ENCODE assay signal across 8 mouse cellular contexts in the genomic region with DNA sequence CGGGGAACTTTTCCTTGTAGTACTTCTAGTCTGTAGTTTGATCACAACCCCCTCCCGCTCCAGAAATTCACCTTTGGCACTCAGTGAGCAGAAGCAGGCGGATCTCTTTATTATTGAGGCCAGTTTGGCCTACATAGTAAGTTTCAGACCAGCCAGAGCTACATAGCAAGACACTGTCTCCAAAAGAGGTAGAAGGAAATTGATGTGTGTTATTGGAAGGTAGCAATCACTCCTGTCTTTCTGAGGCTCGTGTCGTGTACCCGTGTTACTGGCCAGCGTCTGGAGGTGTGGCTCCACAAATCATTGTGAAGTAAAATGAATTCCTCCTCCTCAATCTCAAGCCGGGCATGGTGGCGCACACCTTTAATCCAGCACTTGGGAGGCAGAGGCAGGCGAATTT. TPM values are rescaled to one million over a fixed set of nuclear protein-coding genes. Genes with fewer than 3 reads are reported as not detected.
DNase-seq lines count a peak whose midpoint lies in the region; ATAC-seq and TF ChIP-seq lines count a peak whose summit lies in the region.

No protein-coding gene starts in this region.

- WGBS in heart, embryonic 13.5 days = 89% methylated on average over 10 of the region's 10 CpGs
- 90% methylated on average over 10 of the region's 10 CpGs for WGBS in forebrain, embryonic 16.5 days
- 69% methylated on average over 10 of the region's 10 CpGs for WGBS in liver, embryonic 16.5 days (ENCODE audit: insufficient replicate concordance)

- H3K4me1 ChIP-seq in heart, embryonic 13.5 days = peaks cover 49% of the 10 kb centered on the region
- H3K4me1 ChIP-seq in E14TG2a.4 (replicated peaks; ENCODE audit: low read depth, low read length) = peaks cover 80% of the 10 kb centered on the region
- H3K4me1 ChIP-seq in forebrain, embryonic 16.5 days (replicated peaks; ENCODE audit: control insufficient read depth, insufficient read depth, low read length) = peaks cover 32% of the 10 kb centered on the region
- H3K4me1 ChIP-seq in liver, embryonic 16.5 days (ENCODE audit: control insufficient read depth, low read depth, low read length) = peaks cover 16% of the 10 kb centered on the region

- no peak for DNase-seq in heart, postnatal 25 days (ENCODE audit: low spot score)
- no peak for DNase-seq in right cerebral cortex, adult 2 months (ENCODE audit: low spot score in 2 of 2)
- DNase-seq in layer of hippocampus, adult 8-10 months (ENCODE audit: low spot score in 2 of 2) = no peak
- no peak for DNase-seq in layer of hippocampus, postnatal 36 days

- no peak for TF ChIP-seq CTCF in E14TG2a.4 (conservative IDR thresholded peaks at IDR 0.05; ENCODE audit: low read length)

- H3K4me2 ChIP-seq in heart, embryonic 13.5 days = peak overlapping the region; percentile 85
- peak overlapping the region; percentile 55 for H3K4me2 ChIP-seq in forebrain, embryonic 16.5 days (ENCODE audit: low read length)
- peak overlapping the region; percentile 100 for H3K4me2 ChIP-seq in liver, embryonic 16.5 days (ENCODE audit: low read depth, low read length)

- H3K9me3 ChIP-seq in heart, embryonic 13.5 days = no peaks in the 10 kb centered on the region
- no peaks in the 10 kb centered on the region for H3K9me3 ChIP-seq in E14TG2a.4 (ENCODE audit: low read length)
- H3K9me3 ChIP-seq in forebrain, embryonic 16.5 days (ENCODE audit: control insufficient read depth, low read length) = no peaks in the 10 kb centered on the region
- H3K9me3 ChIP-seq in liver, embryonic 16.5 days (replicated peaks; ENCODE audit: control insufficient read depth, low read length) = no peaks in the 10 kb centered on the region

- peak overlapping the region; percentile 89 for H3K4me3 ChIP-seq in heart, embryonic 13.5 days
- peak overlapping the region; percentile 98 for H3K4me3 ChIP-seq in E14TG2a.4 (replicated peaks; ENCODE audit: low read length)
- H3K4me3 ChIP-seq in forebrain, embryonic 16.5 days (replicated peaks; ENCODE audit: low read length) = peak overlapping the region; percentile 89
- H3K4me3 ChIP-seq in liver, embryonic 16.5 days (ENCODE audit: low read depth, low read length) = peak overlapping the region; percentile 85

- no peak overlapping the region for H3K27ac ChIP-seq in heart, embryonic 13.5 days (replicated peaks)
- H3K27ac ChIP-seq in forebrain, embryonic 16.5 days (ENCODE audit: low read length) = no peak overlapping the region
- no peak overlapping the region for H3K27ac ChIP-seq in liver, embryonic 16.5 days (ENCODE audit: low read length)

- no peak overlapping the region for H3K9ac ChIP-seq in heart, embryonic 13.5 days
- H3K9ac ChIP-seq in forebrain, embryonic 16.5 days (replicated peaks; ENCODE audit: low read depth, low read length) = no peak overlapping the region
- H3K9ac ChIP-seq in liver, embryonic 16.5 days (ENCODE audit: low read depth, low read length) = no peak overlapping the region

- intact Hi-C loops in heart, postnatal 25 days (cut with DNase I) = loop anchor here (5.0 kb wide), 3 partner anchors 49 to 129 kb away; a partner anchor contains a TSS

- no peaks in the 10 kb centered on the region for H3K36me3 ChIP-seq in heart, embryonic 13.5 days
- H3K36me3 ChIP-seq in E14TG2a.4 (ENCODE audit: insufficient read depth, low read length) = peaks cover 23% of the 10 kb centered on the region
- H3K36me3 ChIP-seq in forebrain, embryonic 16.5 days (ENCODE audit: control insufficient read depth, insufficient read depth) = no peaks in the 10 kb centered on the region
- H3K36me3 ChIP-seq in liver, embryonic 16.5 days (ENCODE audit: control insufficient read depth, insufficient read depth) = no peaks in the 10 kb centered on the region

- ATAC-seq in heart, embryonic 13.5 days (ENCODE audit: extremely low read depth, insufficient number of reproducible peaks, low FRiP score, low TSS enrichment) = no peak
- ATAC-seq in forebrain, embryonic 16.5 days = no peak
- ATAC-seq in liver, embryonic 16.5 days (ENCODE audit: low read depth) = no peak

- no peaks in the 10 kb centered on the region for H3K27me3 ChIP-seq in heart, embryonic 13.5 days (replicated peaks)
- H3K27me3 ChIP-seq in E14TG2a.4 (ENCODE audit: insufficient read depth, low read length) = no peaks in the 10 kb centered on the region
- no peaks in the 10 kb centered on the region for H3K27me3 ChIP-seq in forebrain, embryonic 16.5 days (replicated peaks; ENCODE audit: control insufficient read depth, insufficient read depth, low read length)
- H3K27me3 ChIP-seq in liver, embryonic 16.5 days (ENCODE audit: control insufficient read depth, insufficient read depth, low read depth, low read length) = no peaks in the 10 kb centered on the region

RNA-seq across cellular contexts. Expression of a gene that starts 1.5 kb away (rescaled TPM):
- 22.6 and 23.5 TPM in 2 replicates for polyA plus RNA-seq in heart, embryonic 13.5 days (2015; fragmentation: Nextera tagmentation; extraction: Ambion mirVana)
- total RNA-seq in heart, postnatal 25 days (2021) = 10 to 100 TPM in 1 of 2 experiments, 1 to 10 TPM in 1; 9.5 to 13.0 TPM
- polyA plus RNA-seq in forebrain, embryonic 16.5 days (2015; fragmentation: Nextera tagmentation; extraction: Ambion mirVana) = 57.5 and 66.7 TPM in 2 replicates
- polyA plus RNA-seq in liver, embryonic 16.5 days (2015; fragmentation: Nextera tagmentation; extraction: Ambion mirVana) = 18.4 and 19.3 TPM in 2 replicates
- total RNA-seq in layer of hippocampus, adult 8-10 months (2022) = 100 to 1,000 TPM in 2 of 4 experiments, 10 to 100 TPM in 2; 77.7 to 128 (median 104) TPM
- total RNA-seq in layer of hippocampus, postnatal 36 days (2021) = 100 to 1,000 TPM; 106 to 122 TPM

RNA-seq across cellular contexts. Expression of a gene that starts 53.8 kb away (rescaled TPM):
- 22.7 and 25.1 TPM in 2 replicates for polyA plus RNA-seq in heart, embryonic 13.5 days (2015; fragmentation: Nextera tagmentation; extraction: Ambion mirVana)
- total RNA-seq in heart, postnatal 25 days (2021) = 1 to 10 TPM; 8.9 to 9.8 TPM
- polyA plus RNA-seq in forebrain, embryonic 16.5 days (2015; fragmentation: Nextera tagmentation; extraction: Ambion mirVana) = 9.0 and 11.2 TPM in 2 replicates
- 28.7 and 33.8 TPM in 2 replicates for polyA plus RNA-seq in liver, embryonic 16.5 days (2015; fragmentation: Nextera tagmentation; extraction: Ambion mirVana)
- 10 to 100 TPM; 19.4 to 39.9 (median 30.6) TPM for total RNA-seq in layer of hippocampus, adult 8-10 months (2022)
- total RNA-seq in layer of hippocampus, postnatal 36 days (2021) = 10 to 100 TPM; 20.2 to 22.4 TPM

RNA-seq across cellular contexts. Expression of a gene that starts 59.5 kb away (rescaled TPM):
- polyA plus RNA-seq in heart, embryonic 13.5 days (2015; fragmentation: Nextera tagmentation; extraction: Ambion mirVana) = 361 and 400 TPM in 2 replicates
- 100 to 1,000 TPM; 538 TPM for total RNA-seq in heart, postnatal 25 days (2021)
- 186 and 207 TPM in 2 replicates for polyA plus RNA-seq in forebrain, embryonic 16.5 days (2015; fragmentation: Nextera tagmentation; extraction: Ambion mirVana)
- polyA plus RNA-seq in liver, embryonic 16.5 days (2015; fragmentation: Nextera tagmentation; extraction: Ambion mirVana) = 150 and 159 TPM in 2 replicates
- 100 to 1,000 TPM; 114 to 145 (median 126) TPM for total RNA-seq in layer of hippocampus, adult 8-10 months (2022)
- 100 to 1,000 TPM; 133 to 144 TPM for total RNA-seq in layer of hippocampus, postnatal 36 days (2021)

Comparison
In these comparisons a context has a peak if more than half of its experiments do, and no peak if none do; other contexts are left out.
1. RNA of a gene that starts 1.5 kb away (total RNA-seq): 106 to 122 TPM in layer of hippocampus, postnatal 36 days and 77.7 to 128 TPM in layer of hippocampus, adult 8-10 months; 9.5 to 13.0 TPM in heart, postnatal 25 days; every median in the first group is over 4 times any median in the second.
2. Peak in every context shown above with its lines, with median percentiles within 50 percentile points of each other: H3K4me2 ChIP-seq and H3K4me3 ChIP-seq.